Mouse (Mus musculus): ENCODE measurements at regions not wholly inside any gene's neighbourhood (a gene's known extent, or its start where the extent isn't known, plus 50 kb on each side); places are given as distances from the start of the nearest gene placed in this dataset.

DNA sequence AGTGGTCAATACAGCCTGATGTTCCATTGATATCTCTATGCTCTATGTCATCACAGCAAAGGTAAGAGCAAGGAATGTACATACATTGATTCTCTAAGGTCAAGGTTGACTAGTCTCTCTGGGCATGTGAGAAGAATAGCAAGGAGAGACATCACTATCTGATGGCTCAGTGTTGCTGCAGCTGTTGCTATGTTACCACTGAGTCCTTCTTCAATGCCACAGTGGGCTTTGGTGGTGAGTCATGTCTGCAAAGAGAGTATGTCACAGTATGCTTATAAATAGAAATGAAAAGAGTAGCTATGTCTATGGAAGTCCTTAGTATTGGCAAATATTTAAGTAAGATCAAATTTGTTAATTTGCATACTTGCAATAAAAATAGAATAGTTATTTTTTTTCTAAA, 326.3 kb downstream of the Cd109 start:
- no peak for TF ChIP-seq CTCF (IDR thresholded peaks at IDR 0.05; ENCODE audit: low read depth)
- no peak overlapping the region for H3K27ac ChIP-seq
- no peaks in the 10 kb centered on the region for H3K36me3 ChIP-seq (ENCODE audit: insufficient read depth, low read length)
- no peak for DNase-seq (ENCODE audit: low spot score)
- H3K4me2 ChIP-seq (ENCODE audit: low read length): no peak overlapping the region
- no peak for ATAC-seq (replicated peaks; ENCODE audit: low FRiP score, low read depth)
- no peaks in the 10 kb centered on the region for H3K4me1 ChIP-seq (replicated peaks; ENCODE audit: insufficient read depth, low read length)
- H3K9ac ChIP-seq (ENCODE audit: low read depth, low read length): no peak overlapping the region
- no peak overlapping the region for H3K4me3 ChIP-seq (replicated peaks; ENCODE audit: low read depth, low read length)
- H3K9me3 ChIP-seq (replicated peaks; ENCODE audit: low read length): no peaks in the 10 kb centered on the region
- no peaks in the 10 kb centered on the region for H3K27me3 ChIP-seq (ENCODE audit: insufficient read depth, low read length)

DNA sequence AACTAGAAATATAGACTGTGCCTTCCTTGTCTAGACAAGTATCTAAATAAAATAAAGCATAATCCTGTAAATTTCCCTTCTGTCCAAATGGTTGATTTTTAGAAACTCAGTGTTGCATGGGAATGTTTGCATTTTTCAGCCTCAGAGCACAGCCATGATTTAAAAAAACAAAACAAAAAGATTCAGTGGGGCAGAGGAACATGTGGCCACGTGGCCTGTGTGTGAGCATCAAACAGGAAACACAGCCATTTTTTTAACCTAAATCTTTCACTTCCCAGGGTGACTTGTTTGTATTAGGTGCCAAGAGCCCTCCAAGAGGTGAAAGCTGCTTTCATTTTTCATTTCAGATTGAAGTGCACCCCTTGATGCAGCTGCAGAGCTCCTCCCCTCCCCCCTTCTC, 349.5 kb downstream of the Cd109 start:
- Histone ChIP-seq H3K36me3 (ENCODE audit: insufficient read depth, low read length) (no peaks in the 10 kb centered on the region), H3K9ac (ENCODE audit: low read depth, low read length) (no peak overlapping the region), H3K4me1 (replicated peaks; ENCODE audit: insufficient read depth, low read length) (no peaks in the 10 kb centered on the region), H3K27ac (no peak overlapping the region), H3K4me3 (replicated peaks; ENCODE audit: low read depth, low read length) (no peak overlapping the region), H3K4me2 (ENCODE audit: low read length) (no peak overlapping the region), H3K9me3 (replicated peaks; ENCODE audit: low read length) (no peaks in the 10 kb centered on the region), H3K27me3 (ENCODE audit: insufficient read depth, low read length) (no peaks in the 10 kb centered on the region)
- no peak for ATAC-seq (replicated peaks; ENCODE audit: low FRiP score, low read depth)
- no peak for DNase-seq (ENCODE audit: low spot score)
- WGBS: 16% methylated on average over 1 of the region's 1 CpGs
- no peak for TF ChIP-seq CTCF (IDR thresholded peaks at IDR 0.05; ENCODE audit: low read depth)

DNA sequence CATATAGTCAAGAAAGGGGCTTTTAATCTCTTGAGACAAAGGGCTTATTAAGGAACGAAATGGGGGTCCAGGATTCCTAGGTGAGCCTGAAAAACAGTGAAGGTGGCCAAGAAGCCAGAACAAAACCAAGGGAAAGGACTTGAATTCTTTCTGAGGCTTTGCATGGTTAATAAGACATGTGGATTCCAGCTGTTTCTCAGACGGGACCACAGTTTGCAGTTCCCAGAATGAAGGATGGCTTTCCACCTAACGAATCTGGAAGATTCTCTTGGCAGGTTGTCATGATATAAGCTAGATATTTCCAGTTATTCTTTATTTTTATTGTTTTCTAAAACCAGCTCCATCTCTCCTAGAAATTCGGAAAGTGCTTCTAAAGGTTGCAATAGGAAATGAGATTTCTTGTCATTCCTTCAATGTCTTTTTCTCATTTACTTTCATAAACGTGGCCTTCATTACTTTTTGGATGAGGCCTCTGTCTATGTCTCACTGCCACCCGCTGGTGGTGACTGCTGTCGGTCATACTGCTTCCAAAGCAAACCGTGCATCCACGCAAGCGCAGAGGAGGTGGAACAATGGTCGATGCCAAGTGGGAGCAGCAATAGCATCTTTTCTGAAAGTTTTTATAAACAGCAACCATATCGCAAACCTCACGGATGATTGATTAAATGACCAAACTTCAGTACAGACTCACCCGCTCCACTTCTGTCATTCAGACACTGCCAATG, 350.0 kb downstream of the Cd109 start:
- TF ChIP-seq CTCF (IDR thresholded peaks at IDR 0.05; ENCODE audit: low read depth): no peak; the same call in 1 of the 2 replicates
- H3K4me3 ChIP-seq (replicated peaks; ENCODE audit: low read depth, low read length): no peak overlapping the region
- no peak for DNase-seq (ENCODE audit: low spot score)
- H3K27ac ChIP-seq: no peak overlapping the region
- H3K9me3 ChIP-seq (replicated peaks; ENCODE audit: low read length): no peaks in the 10 kb centered on the region
- H3K27me3 ChIP-seq (ENCODE audit: insufficient read depth, low read length): no peaks in the 10 kb centered on the region
- ATAC-seq (replicated peaks; ENCODE audit: low FRiP score, low read depth): no peak
- WGBS: 70% methylated on average over 14 of the region's 14 CpGs
- H3K4me1 ChIP-seq (replicated peaks; ENCODE audit: insufficient read depth, low read length): no peaks in the 10 kb centered on the region
- no peak overlapping the region for H3K9ac ChIP-seq (ENCODE audit: low read depth, low read length)
- H3K4me2 ChIP-seq (ENCODE audit: low read length): no peak overlapping the region
- H3K36me3 ChIP-seq (ENCODE audit: insufficient read depth, low read length): no peaks in the 10 kb centered on the region

DNA sequence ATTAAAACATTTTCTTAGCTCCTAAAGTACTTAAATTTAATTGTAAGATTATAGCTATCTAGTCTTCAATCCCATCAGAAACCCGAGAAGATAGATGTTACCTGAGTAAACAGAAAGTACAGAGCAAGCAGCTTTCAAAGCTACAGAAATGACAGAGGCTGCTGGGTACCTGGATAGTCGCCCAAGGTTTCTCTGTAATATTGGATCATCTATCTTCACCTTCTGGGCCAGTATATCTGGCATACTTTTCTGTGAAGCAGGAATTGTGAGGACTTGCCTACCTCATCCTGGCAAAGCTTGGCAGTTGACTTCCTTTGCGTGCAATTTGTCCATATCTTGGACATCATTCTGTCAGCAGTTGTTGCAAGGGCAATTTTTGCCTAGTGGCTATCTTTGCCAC, 356.4 kb downstream of the Cd109 start:
- Histone ChIP-seq H3K27ac (no peak overlapping the region), H3K4me3 (replicated peaks; ENCODE audit: low read depth, low read length) (no peak overlapping the region), H3K36me3 (ENCODE audit: insufficient read depth, low read length) (no peaks in the 10 kb centered on the region), H3K27me3 (ENCODE audit: insufficient read depth, low read length) (no peaks in the 10 kb centered on the region), H3K4me2 (ENCODE audit: low read length) (no peak overlapping the region), H3K4me1 (replicated peaks; ENCODE audit: insufficient read depth, low read length) (no peaks in the 10 kb centered on the region), H3K9me3 (replicated peaks; ENCODE audit: low read length) (no peaks in the 10 kb centered on the region), H3K9ac (ENCODE audit: low read depth, low read length) (no peak overlapping the region)
- 74% methylated on average over 3 of the region's 3 CpGs for WGBS
- no peak for TF ChIP-seq CTCF (IDR thresholded peaks at IDR 0.05; ENCODE audit: low read depth)
- ATAC-seq (replicated peaks; ENCODE audit: low FRiP score, low read depth): no peak
- no peak for DNase-seq (ENCODE audit: low spot score)

DNA sequence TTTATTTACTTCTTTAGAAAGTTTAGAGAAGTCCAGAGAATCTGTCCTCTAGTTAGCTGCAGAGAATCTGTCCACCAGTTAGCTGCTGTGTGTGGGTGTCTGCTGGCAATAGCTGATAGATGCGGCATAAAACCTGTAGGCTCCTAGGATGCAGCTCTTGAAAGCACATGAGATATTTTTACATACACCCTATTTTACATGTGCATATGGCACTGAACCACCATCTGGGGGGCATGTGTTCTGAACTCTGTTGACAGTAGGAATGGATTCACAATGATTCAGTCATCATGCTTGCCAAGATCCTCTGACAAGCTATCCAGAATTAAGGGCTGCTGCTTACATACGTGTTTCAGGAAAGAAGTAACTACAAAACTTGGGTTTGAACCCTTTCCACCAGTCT, 368.4 kb downstream of the Cd109 start:
- Histone ChIP-seq H3K36me3 (ENCODE audit: insufficient read depth, low read length) (no peaks in the 10 kb centered on the region), H3K27ac (no peak overlapping the region), H3K4me2 (ENCODE audit: low read length) (no peak overlapping the region), H3K9ac (ENCODE audit: low read depth, low read length) (no peak overlapping the region), H3K4me3 (replicated peaks; ENCODE audit: low read depth, low read length) (no peak overlapping the region), H3K4me1 (replicated peaks; ENCODE audit: insufficient read depth, low read length) (no peaks in the 10 kb centered on the region), H3K9me3 (replicated peaks; ENCODE audit: low read length) (no peaks in the 10 kb centered on the region), H3K27me3 (ENCODE audit: insufficient read depth, low read length) (no peaks in the 10 kb centered on the region)
- DNase-seq (ENCODE audit: low spot score) (no peak), ATAC-seq (replicated peaks; ENCODE audit: low FRiP score, low read depth) (no peak)
- WGBS: 80% methylated on average over 2 of the region's 2 CpGs
- TF ChIP-seq CTCF (IDR thresholded peaks at IDR 0.05; ENCODE audit: low read depth): no peak

DNA sequence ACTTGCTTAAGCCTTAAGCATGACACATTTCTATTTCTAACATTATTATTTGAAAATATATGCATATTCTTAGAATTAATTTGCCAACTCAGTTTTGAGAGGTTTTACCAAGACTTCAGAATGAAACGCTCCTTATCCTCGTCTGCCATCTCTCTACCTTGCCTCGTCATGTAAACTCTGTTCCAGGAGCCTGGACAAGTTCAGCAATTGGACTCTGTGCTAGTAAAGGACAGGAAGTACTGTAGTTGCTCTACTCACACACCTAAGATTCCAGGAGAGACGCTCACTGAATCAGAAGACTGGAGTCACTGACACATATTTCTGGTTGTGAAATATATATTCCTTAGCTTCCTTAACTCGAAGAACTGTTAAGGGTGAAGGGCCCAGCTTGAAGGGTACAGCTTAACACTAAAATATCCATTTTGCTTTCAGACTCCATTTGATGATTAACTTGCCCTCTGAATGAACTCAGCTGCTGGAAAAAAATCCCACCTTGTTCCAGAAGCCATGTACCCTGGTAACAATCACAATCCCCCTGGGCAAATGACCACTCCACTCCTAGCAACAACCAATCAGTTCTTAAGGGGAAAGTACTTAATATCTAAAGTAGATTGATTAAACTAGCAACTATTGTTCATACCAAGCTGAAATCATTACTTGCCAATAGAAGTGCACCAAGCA, 370.0 kb downstream of the Cd109 start:
- ATAC-seq (replicated peaks; ENCODE audit: low FRiP score, low read depth): peak; percentile 40; the same call in 1 of the 2 replicates
- Histone ChIP-seq H3K9ac (ENCODE audit: low read depth, low read length) (no peak overlapping the region), H3K36me3 (ENCODE audit: insufficient read depth, low read length) (no peaks in the 10 kb centered on the region), H3K27me3 (ENCODE audit: insufficient read depth, low read length) (no peaks in the 10 kb centered on the region), H3K27ac (0 out of 2 replicates have a peak overlapping the region, but pooled peaks have one; percentile 6), H3K4me3 (replicated peaks; ENCODE audit: low read depth, low read length) (no peak overlapping the region), H3K4me1 (replicated peaks; ENCODE audit: insufficient read depth, low read length) (no peaks in the 10 kb centered on the region), H3K4me2 (ENCODE audit: low read length) (no peak overlapping the region), H3K9me3 (replicated peaks; ENCODE audit: low read length) (no peaks in the 10 kb centered on the region)
- TF ChIP-seq CTCF (IDR thresholded peaks at IDR 0.05; ENCODE audit: low read depth): no peak
- 54% methylated on average over 5 of the region's 5 CpGs for WGBS
- no peak for DNase-seq (ENCODE audit: low spot score)

Data from kidney, postnatal 0 days (tissue).